Mouse (Mus musculus): Measurements from ENCODE around the gene Thrb.

DNA sequence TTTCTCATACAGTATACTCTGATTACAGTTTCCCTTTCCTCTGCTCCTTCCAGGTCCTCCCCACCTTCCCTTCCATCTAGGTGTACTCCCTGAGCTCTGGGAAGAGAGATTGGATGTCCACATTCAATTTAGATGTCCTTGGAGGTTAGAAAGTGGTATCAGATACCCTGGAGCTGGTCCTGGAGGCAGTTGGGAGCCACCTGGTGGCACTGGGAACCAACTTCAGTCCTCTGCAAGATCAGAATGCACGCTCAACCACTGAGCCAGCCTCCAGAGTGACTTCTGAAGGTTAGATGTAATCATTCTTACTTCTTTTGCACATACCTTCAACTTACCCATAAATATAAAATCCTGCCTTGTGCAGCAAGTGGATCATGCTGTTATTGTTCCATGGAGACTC, 244.5 kb downstream of the Thrb start:
- no peak for TF ChIP-seq POLR2A (IDR thresholded peaks at IDR 0.05; ENCODE audit: low read depth, low read length)
- TF ChIP-seq CTCF (IDR thresholded peaks at IDR 0.05; ENCODE audit: extremely low read depth, insufficient read depth, insufficient read length, insufficient replicate concordance), result no peak
